Mouse (Mus musculus) embryonic fibroblast, embryonic 13.5 days (primary cell): ENCODE measurements around the gene Ier2.

ENCODE experiments used
- CTCF ChIP-seq: IDR thresholded peaks from 2 replicates; pipeline ENCODE4 v1.5.1; 2011; ENCODE audit warnings: mild to moderate bottlenecking, control low read depth, low read length, moderate library complexity, borderline replicate concordance; ENCODE audit not compliant: insufficient read depth
- POLR2A ChIP-seq: IDR thresholded peaks from 2 replicates; pipeline ENCODE4 v1.6.1; 2011; ENCODE audit warnings: low read depth, mild to moderate bottlenecking, control low read depth, low read length, moderate library complexity

DNA sequence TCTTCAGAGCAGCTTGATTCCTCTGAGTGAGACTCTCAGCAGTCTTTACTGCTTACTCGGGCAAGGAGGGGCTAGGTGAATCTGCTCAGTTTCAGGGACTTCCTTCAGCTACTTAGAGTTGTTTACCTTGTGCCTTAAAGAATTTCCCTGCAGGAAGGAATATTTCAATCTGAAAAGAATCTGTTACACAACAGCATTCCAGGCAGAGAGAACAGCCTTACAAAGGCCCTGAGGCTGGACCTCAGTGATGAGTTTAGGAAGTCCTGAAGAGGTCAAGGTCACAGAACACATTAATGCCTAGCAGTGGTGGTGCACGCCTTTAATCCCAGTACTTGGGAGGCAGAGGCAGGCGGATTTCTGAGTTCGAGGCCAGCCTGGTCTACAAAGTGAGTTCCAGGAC is 30.8 kb downstream of the Ier2 start:
- TF ChIP-seq CTCF (no peak), POLR2A (no peak)
